Mouse (Mus musculus) embryonic facial prominence, embryonic 11.5 days (tissue): ENCODE data around the gene 1700017D01Rik. TPM values are rescaled to one million over a fixed set of nuclear protein-coding genes. Genes with fewer than 3 reads are reported as not detected.
"Not testable (repeated sequence)": the region's sequence is repeated elsewhere in the genome, so short reads cannot be mapped to it uniquely, and the experiment has no call there.

Experiments
- ATAC-seq: fragments of 200-750 bp; cut with Nextera tagmentation; replicated peaks from 2 replicates; pipeline ENCODE4 v1.8.0; 2017; ENCODE audit warnings: low read depth; ENCODE audit not compliant: insufficient number of reproducible peaks, low FRiP score, low TSS enrichment
- DNase-seq: peaks from one replicate; pipeline ENCODE4 v3.0.0-alpha.2; 2015; ENCODE audit warnings: low spot score
- H3K27ac ChIP-seq: fragments of 300-500 bp; sonication (generic); replicated peaks from 2 replicates; pipeline ENCODE4 v1.5.1; 2014; ENCODE audit warnings: mild to moderate bottlenecking, low read depth, low read length, control low read depth
- H3K27me3 ChIP-seq: fragments of 300-500 bp; sonication (generic); 2 replicates; pipeline ENCODE4 v1.6.1; 2014; ENCODE audit warnings: mild to moderate bottlenecking, low read length, moderate library complexity, mixed read lengths; ENCODE audit not compliant: control insufficient read depth, insufficient read depth
- H3K36me3 ChIP-seq: fragments of 300-500 bp; sonication (generic); replicated peaks from 2 replicates; pipeline ENCODE4 v1.6.1; 2014; ENCODE audit warnings: low read depth, mild to moderate bottlenecking, low read length, moderate library complexity, mixed read lengths; ENCODE audit not compliant: control insufficient read depth, insufficient read depth
- H3K4me1 ChIP-seq: fragments of 300-500 bp; sonication (generic); 2 replicates; pipeline ENCODE4 v1.6.1; 2014; ENCODE audit warnings: low read length, mixed read lengths; ENCODE audit not compliant: control insufficient read depth, insufficient read depth
- H3K4me2 ChIP-seq: fragments of 300-500 bp; sonication (generic); 2 replicates; pipeline ENCODE4 v1.6.1; 2014; ENCODE audit warnings: low read depth, mild to moderate bottlenecking, control low read depth, low read length, moderate library complexity
- H3K4me3 ChIP-seq: fragments of 300-500 bp; sonication (generic); 2 replicates; pipeline ENCODE4 v1.5.1; 2014; ENCODE audit warnings: low read depth, low read length, control low read depth
- H3K9ac ChIP-seq: fragments of 300-500 bp; sonication (generic); replicated peaks from 2 replicates; pipeline ENCODE4 v1.6.1; 2014; ENCODE audit warnings: mild to moderate bottlenecking, control low read depth, low read length
- H3K9me3 ChIP-seq: fragments of 300-500 bp; sonication (generic); replicated peaks from 2 replicates; pipeline ENCODE4 v1.6.1; 2016; ENCODE audit warnings: mild to moderate bottlenecking, low read length, inconsistent platforms, mixed read lengths; ENCODE audit not compliant: control insufficient read depth
- WGBS: fragments of 180-500 bp; shearing (Covaris S2); extraction: QIAGEN DNeasy Blood & Tissue Kit; methylation state at CpG from one replicate; pipeline ENCODE4 v1.1.7; 2014; 5-methylcytosine and 5-hydroxymethylcytosine counted together
- polyA plus RNA-seq: library from polyadenylated mRNA; unstranded; fragments of >200 nt; fragmentation: Nextera tagmentation; extraction: Ambion mirVana; gene quantifications from 2 replicates; pipeline ENCODE4 v1.2.1, GENCODE M21; 2014

1700017D01Rik gene
- polyA plus RNA-seq, 1 experiment from 2014 or later, result not detected

GRCm38 (mm10) chr19:11060900-11061299 lies 69.8 kb downstream of the 1700017D01Rik start:
- H3K36me3 ChIP-seq, result no peaks in the 10 kb centered on the region
- DNase-seq, result no peak
- H3K27ac ChIP-seq, result no peak overlapping the region
- no peaks in the 10 kb centered on the region for H3K9me3 ChIP-seq
- no peak overlapping the region for H3K4me2 ChIP-seq
- H3K4me3 ChIP-seq, result no peak overlapping the region
- no peaks in the 10 kb centered on the region for H3K27me3 ChIP-seq
- no peak overlapping the region for H3K9ac ChIP-seq
- H3K4me1 ChIP-seq, result no peaks in the 10 kb centered on the region
- no peak for ATAC-seq
- WGBS, result 91% methylated on average over 1 of the region's 1 CpGs

GRCm38 (mm10) chr19:11059967-11060366 lies 70.7 kb downstream of the 1700017D01Rik start:
- no peak overlapping the region for H3K9ac ChIP-seq
- no peak for DNase-seq
- H3K27ac ChIP-seq, result no peak overlapping the region
- no peaks in the 10 kb centered on the region for H3K4me1 ChIP-seq
- H3K36me3 ChIP-seq, result no peaks in the 10 kb centered on the region
- H3K27me3 ChIP-seq, result no peaks in the 10 kb centered on the region
- no peaks in the 10 kb centered on the region for H3K9me3 ChIP-seq
- H3K4me3 ChIP-seq, result no peak overlapping the region
- no peak overlapping the region for H3K4me2 ChIP-seq
- ATAC-seq, result no peak

GRCm38 (mm10) chr19:11055700-11056099 lies 75.0 kb downstream of the 1700017D01Rik start:
- 83% methylated on average over 1 of the region's 1 CpGs for WGBS
- not testable (repeated sequence) for H3K4me1 ChIP-seq, H3K9ac ChIP-seq, H3K4me2 ChIP-seq, H3K4me3 ChIP-seq, H3K27me3 ChIP-seq, ATAC-seq, H3K36me3 ChIP-seq, DNase-seq, H3K9me3 ChIP-seq, H3K27ac ChIP-seq

GRCm38 (mm10) chr19:11053277-11053676 lies 77.4 kb downstream of the 1700017D01Rik start:
- Histone ChIP-seq H3K27ac (no peak overlapping the region), H3K9ac (no peak overlapping the region), H3K4me3 (no peak overlapping the region), H3K27me3 (no peaks in the 10 kb centered on the region), H3K9me3 (no peaks in the 10 kb centered on the region), H3K4me2 (no peak overlapping the region), H3K4me1 (no peaks in the 10 kb centered on the region), H3K36me3 (no peaks in the 10 kb centered on the region)
- no peak for ATAC-seq
- 69% methylated on average over 3 of the region's 3 CpGs for WGBS
- no peak for DNase-seq

GRCm38 (mm10) chr19:11052877-11053276 lies 77.8 kb downstream of the 1700017D01Rik start:
- Histone ChIP-seq H3K9me3 (no peaks in the 10 kb centered on the region), H3K27ac (no peak overlapping the region), H3K4me1 (no peaks in the 10 kb centered on the region), H3K27me3 (no peaks in the 10 kb centered on the region), H3K4me3 (no peak overlapping the region), H3K4me2 (no peak overlapping the region), H3K36me3 (no peaks in the 10 kb centered on the region), H3K9ac (no peak overlapping the region)
- ATAC-seq, result no peak
- WGBS, result 65% methylated on average over 5 of the region's 5 CpGs
- DNase-seq, result no peak

GRCm38 (mm10) chr19:11050286-11050685 lies 80.4 kb downstream of the 1700017D01Rik start:
- H3K9ac ChIP-seq, result no peak overlapping the region
- H3K27me3 ChIP-seq, result no peaks in the 10 kb centered on the region; the same call in 1 of the 2 replicates
- ATAC-seq (no peak), DNase-seq (no peak)
- no peak overlapping the region for H3K27ac ChIP-seq
- WGBS, result 75% methylated on average over 2 of the region's 2 CpGs
- no peaks in the 10 kb centered on the region for H3K36me3 ChIP-seq
- no peak overlapping the region for H3K4me2 ChIP-seq
- no peaks in the 10 kb centered on the region for H3K9me3 ChIP-seq
- H3K4me1 ChIP-seq, result no peaks in the 10 kb centered on the region
- no peak overlapping the region for H3K4me3 ChIP-seq

- H3K36me3 ChIP-seq, result no peaks in the 10 kb centered on the region
- H3K4me2 ChIP-seq, result no peak overlapping the region
- no peaks in the 10 kb centered on the region; the same call in 1 of the 2 replicates for H3K27me3 ChIP-seq
- no peak overlapping the region for H3K4me3 ChIP-seq
- H3K9me3 ChIP-seq, result no peaks in the 10 kb centered on the region
- no peak for DNase-seq
- no peak for ATAC-seq
- H3K27ac ChIP-seq, result no peak overlapping the region
- H3K4me1 ChIP-seq, result no peaks in the 10 kb centered on the region
- no peak overlapping the region for H3K9ac ChIP-seq
Observed at GRCm38 (mm10) chr19:11049426-11049825, 81.2 kb downstream of the 1700017D01Rik start.

GRCm38 (mm10) chr19:11048503-11048902 lies 82.2 kb downstream of the 1700017D01Rik start:
- ATAC-seq (no peak), DNase-seq (no peak)
- Histone ChIP-seq H3K9me3 (no peaks in the 10 kb centered on the region), H3K27ac (no peak overlapping the region), H3K36me3 (no peaks in the 10 kb centered on the region), H3K4me1 (no peaks in the 10 kb centered on the region), H3K4me2 (no peak overlapping the region), H3K4me3 (no peak overlapping the region), H3K27me3 (no peaks in the 10 kb centered on the region; the same call in 1 of the 2 replicates), H3K9ac (no peak overlapping the region)
- 60% methylated on average over 1 of the region's 1 CpGs for WGBS
